Mouse (Mus musculus) left cerebral cortex, adult 8-10 months (tissue): ENCODE measurements around the gene Mrps2. TPM values are rescaled to one million over a fixed set of nuclear protein-coding genes. Genes with fewer than 3 reads are reported as not detected.
A peak's percentile ranks its signal among the peaks of the same experiment; 100 is the strongest.

Experiments
- DNase-seq, 2 experiments: peaks; one replicate each; pipeline ENCODE4 v3.0.0; 2022; ENCODE audit warnings: low spot score in 2 of 2
- total RNA-seq, 4 experiments: library from RNA; stranded (reverse); gene quantifications; 2 replicates each; pipeline ENCODE4 v1.2.4; 2022

The Mrps2 gene
- 10 to 100 TPM; 37.5 to 40.1 (median 38.5) TPM for total RNA-seq

DNA sequence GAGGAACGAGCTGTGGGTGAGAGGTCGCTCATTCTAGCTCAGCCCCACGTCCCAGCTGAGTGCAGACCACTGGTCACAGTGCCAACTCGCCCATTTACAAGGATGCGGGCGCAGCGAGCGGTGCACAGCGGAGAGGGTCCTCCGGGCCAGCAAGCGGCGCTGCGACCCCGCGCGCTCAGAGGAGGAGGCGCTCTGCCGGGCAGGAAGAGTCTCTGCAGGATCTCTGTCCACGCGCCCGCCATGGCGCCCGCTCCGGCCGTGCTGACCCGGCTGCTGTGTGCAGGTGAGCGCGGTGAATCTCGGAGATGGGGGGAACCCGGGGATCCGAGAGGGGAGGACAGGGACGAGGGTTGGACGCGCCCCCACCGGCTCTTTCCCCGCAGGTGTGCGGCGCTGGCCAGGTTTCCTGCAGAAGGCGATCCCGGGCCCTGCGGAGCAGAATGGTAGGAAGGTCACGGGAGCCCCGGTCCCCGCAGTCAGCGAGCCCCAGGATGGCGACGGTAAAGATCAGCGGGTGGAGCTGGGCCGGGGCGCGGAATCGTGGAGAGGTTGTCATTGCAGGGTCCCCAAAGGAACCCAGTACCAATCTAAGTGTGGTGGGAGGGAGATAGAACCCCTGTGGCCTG lies at the start of gene Mrps2:
Gene Mrps2 (plus strand): TSS at position 207 of the 626 bp plus-strand sequence.
- DNase-seq = peak; percentile 69 to 83

DNA sequence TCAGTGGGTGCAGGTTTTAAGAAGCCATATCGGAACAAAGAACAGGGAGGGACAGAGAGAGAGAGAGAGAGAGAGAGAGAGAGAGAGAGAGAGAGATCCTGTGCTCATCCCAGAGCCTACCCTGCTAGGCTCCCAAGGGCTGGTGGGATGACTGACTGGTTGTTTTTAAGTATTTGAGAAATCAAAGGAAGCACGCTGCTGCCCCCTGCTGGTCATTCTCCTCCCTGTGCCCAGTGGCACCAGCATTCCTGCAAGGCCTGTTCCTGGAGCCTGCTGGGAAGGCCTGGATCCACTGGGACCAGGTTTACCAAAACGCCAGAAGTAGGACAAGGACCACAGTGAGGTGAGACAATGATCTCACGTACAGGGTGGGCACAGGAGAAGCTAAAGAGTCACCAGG lies 48.0 kb upstream of the Mrps2 start:
- DNase-seq = peak; percentile 85 to 93

- no peak for DNase-seq
Measured at GRCm38 (mm10) chr2:28423167-28423566, 44.7 kb upstream of the Mrps2 start.

DNA sequence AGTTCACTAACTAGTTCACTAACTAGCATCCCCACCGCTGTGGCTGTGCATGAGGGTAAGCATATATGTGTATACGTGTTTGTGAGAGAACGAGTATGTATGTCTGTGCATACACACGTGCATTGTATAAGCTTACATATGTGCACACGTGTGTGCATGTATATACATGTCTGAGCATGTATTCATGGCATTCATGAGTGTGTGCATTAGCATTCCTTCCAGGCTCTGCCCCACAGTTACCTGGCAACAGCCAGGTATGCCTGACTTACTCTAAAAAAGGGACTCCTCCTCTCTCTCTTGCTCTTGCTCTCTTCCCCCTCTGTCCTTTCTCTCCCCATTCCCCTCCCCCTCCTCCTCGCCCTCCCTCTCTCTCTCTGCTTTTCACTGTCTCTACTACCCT lies 40.6 kb upstream of the Mrps2 start:
- DNase-seq = no peak

DNA sequence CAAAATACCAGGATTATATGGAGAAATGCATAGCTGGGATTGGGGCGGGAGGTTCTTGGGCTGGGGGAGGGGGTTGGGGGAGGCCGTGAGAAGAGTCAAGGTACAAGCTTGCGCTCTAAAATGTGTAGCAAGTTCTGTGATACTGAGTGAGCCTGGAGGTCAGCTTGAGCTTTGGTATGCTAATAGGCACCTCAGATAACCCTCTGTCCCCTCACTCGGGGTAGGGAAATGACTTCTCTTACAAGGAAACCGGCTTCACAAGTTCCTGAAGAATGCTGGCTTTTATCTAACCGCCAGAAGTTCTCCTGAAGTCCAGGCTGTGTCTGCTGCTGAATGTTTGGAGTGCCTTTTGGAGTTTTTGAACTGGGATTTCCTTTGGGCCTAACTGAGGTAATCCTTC lies 37.0 kb upstream of the Mrps2 start:
- no peak for DNase-seq

- no peak for DNase-seq
Measured at GRCm38 (mm10) chr2:28432811-28433210, 35.1 kb upstream of the Mrps2 start.

GRCm38 (mm10) chr2:28433512-28433911 lies 34.4 kb upstream of the Mrps2 start:
- DNase-seq = no peak

- no peak for DNase-seq
Measured at GRCm38 (mm10) chr2:28435401-28435800, 32.5 kb upstream of the Mrps2 start.

- DNase-seq = no peak
Measured at GRCm38 (mm10) chr2:28440842-28441241, 27.0 kb upstream of the Mrps2 start.

- no peak for DNase-seq
Measured at GRCm38 (mm10) chr2:28445082-28445481, 22.8 kb upstream of the Mrps2 start.

DNA sequence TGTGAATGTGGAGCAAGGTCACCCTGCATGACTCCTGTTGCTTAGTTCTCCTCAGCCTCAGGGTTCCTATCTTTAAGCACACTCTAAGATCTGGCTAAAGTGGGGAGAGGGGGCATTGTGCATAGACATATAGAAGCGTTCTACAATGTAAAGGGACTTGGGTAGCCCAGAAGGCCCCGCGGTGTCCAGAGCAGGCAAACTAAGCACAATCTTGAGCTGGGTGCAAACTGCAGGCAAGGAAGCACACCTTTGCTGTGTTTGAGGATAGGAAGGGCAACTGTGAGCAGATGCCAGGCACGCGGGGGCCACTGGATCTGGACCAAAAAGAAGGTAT lies 21.7 kb upstream of the Mrps2 start:
- no peak for DNase-seq

GRCm38 (mm10) chr2:28446515-28447314 lies 21.2 kb upstream of the Mrps2 start, which contains the start of gene Ppp1r26:
Gene Ppp1r26, plus strand, starts transcription at chr2:28446800.
- DNase-seq = peak; percentile 21 to 39

DNA sequence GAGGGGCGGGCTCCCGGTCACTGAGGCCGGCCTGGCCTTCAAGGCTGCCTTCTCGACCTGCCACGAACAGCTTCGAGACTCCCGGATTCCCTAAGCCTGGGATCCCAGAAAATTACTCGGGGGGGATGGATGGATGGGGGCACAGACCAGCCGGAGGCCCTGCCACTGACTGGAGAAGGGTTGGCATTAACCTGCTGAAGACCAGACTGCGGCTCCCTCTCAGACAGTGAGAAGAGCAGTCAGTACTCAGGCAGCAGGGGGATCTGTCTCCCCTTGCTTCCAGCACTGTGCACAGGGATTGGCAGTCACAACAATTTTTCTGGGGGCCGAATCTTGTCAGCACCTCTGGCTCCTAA lies 20.6 kb upstream of the Mrps2 start:
- no peak for DNase-seq

DNA sequence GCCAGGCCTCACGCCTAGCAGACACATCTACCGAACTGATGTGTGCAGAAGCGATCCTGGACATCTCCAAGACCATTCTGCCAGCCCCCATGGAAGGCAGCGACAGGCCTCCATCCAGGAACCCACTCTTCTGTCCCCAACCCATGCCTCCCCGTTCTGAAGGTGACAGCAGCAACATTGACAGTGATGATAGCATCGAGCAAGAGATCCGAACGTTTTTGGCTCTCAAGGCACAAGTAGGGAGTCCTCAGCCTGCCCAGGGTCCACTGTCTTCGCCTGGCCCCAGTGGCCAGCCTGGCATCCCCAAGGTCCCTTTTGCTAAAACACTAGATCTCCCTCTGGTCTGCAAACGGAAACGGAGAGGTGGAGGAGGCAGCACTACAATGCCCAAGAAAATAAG lies 16.2 kb upstream of the Mrps2 start:
- no peak for DNase-seq

DNA sequence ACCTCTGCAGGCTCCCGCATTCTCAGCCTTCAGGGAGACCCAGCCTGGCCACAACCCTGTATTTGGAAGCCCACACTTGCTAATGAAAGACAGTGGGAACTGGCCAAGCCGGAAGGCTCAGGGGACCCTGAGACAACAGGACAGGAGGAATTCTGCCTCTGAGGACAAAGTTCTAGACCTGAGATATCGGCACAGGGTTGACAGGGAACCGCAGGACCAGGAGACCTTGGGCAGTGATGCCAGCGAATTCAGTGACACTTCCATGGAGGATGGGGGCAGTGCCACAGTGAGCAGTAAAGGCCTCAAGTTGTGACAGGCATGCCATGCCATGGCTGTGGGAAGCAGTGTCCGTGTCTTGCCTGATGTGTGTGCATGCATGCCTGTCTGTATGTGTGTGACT lies 14.3 kb upstream of the Mrps2 start:
- DNase-seq = no peak

DNA sequence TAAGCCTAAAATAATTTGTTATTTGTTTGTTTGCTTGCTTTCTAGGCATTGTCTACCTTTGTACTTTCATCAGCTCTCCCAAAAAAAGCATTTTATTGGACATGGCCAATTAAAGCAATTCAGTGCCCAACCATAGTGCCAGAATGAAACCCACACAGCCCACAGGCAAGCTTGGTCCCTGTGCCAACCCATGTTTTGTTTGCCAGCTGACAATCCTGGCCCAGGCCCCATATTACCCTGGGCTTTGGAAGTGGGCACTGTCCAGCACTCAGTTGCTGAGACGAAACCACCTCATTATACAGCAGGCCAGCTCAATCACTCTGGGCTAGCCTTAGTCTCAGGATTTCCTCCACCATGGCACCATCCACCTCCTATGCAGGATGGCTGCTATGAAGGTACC lies 11.2 kb upstream of the Mrps2 start:
- no peak for DNase-seq

- peak; percentile 60 to 61 for DNase-seq
Measured at GRCm38 (mm10) chr2:28463919-28464318, 3.9 kb upstream of the Mrps2 start.

DNA sequence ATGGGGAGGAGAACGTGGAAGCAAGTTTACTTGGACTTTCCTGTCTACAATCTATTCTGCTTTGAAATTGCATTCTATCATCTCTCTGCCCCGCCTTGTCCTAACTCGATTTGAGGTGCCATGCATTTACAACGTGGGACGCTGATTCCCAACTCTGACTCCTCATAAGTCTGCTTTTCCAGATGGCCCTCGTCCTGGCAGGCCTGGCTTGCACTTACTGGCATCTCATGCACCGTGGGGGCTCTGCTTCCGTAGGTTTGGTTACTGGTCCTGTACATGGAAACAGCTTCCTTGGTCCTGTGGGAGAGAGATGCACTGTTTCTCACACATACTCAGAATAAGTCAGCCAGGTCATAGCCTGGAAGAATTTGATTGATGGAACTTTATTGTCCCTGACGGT lies 2.9 kb upstream of the Mrps2 start:
- DNase-seq = no peak

DNA sequence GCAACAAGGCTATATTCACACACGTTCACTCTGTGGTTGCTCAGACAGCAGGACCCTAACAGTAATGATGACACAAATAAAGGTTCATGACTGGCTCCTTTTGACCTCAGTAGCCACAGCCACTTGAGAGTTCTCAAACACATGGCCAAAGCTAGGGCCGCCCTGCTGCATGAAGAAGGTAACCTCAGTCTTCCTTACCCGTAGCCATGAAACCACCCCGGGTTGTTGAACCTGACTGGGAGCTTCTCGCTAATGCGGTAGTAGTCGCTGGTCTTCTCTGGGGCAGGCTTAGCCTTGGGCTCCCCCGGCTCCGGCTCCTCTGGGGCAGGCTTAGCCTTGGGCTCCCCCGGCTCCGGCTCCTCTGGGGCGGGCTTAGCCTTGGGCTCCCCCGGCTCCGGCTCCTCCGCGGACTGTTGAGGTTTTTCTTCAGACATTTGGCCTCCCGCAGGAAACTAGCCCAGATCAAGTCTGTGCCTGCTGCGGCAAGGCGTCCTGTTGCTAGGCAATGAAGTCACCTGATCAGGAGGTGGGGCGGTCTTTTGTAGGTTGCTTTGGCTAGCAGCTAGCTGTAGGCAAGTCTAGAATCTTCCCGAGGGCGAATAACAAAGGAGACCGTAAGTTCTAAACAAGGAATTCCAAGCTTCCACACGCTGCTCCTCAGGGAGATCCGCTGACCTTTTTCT lies 1.9 kb upstream of the Mrps2 start, which contains the start of gene 1700007K13Rik:
Gene 1700007K13Rik (minus strand): TSS at position 497 of the 683 bp plus-strand sequence.
- peak; percentile 37 to 77 for DNase-seq

DNA sequence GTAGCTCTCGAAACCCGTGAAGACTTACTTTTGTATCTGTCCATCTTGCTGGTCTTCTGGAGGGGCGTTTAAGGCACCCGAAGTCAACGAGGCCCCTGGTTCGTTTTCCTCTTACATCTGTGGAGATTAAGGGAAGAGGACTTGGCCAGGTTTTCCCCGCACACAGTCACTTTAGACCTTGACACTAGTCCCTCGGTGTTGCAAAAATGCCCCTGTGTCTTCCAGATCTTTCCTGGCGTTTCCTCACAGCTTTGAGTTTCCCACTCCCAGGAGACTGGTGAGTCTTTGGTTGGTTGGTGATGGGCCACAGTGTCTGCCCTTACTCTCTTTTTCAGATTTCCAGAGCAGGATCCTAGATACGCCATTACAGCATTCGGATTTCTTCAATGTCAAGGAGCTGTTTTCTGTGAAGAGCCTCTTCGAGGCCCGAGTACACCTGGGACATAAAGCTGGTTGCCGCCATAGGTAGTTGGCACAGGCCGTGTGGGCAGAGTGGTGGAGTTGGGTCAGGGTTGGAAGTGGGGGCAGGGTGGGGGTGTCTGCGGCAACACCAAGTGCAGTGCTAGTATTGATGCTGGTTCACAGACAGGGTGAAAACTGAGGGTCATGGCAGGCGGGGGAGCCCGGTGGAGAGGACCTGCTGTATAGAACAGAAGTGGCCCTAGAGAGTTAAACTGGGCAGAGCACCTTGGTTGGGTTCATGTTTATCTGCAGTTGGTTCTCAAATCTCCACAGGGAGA lies 790 bp downstream of the Mrps2 start:
- DNase-seq = no peak

DNA sequence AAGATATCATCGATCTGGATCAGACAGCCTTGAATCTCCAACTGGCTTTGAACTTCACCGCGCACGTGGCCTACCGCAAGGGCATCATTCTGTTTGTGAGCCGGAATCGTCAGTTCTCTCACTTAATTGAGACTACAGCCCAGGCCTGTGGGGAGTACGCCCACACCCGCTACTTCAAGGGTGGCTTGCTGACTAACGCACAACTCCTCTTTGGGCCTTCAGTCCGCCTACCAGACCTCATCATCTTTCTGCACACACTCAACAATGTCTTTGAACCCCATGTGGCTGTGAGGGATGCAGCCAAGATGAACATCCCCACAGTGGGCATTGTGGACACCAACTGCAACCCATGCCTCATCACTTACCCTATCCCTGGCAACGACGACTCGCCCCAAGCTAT lies 1.6 kb downstream of the Mrps2 start:
- DNase-seq = no peak

DNA sequence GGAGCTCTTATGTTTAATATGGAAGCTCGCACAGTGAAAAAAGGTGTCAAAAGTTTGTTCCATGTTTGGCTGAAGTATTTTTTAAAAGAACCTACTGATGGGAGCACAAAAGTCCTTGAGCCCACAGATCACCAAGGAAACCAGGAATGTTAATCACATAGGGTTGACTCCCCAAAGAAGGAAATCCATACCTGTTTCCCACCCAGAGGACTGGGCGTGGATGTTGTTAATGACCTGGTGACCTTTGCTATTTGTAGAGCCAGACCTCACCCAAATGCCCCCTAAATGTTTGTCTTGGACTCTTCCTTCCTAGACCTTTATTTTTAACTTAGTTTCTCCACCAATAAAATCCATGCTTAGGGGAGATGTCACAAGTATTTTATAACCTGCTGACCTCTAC lies 2.7 kb downstream of the Mrps2 start:
- DNase-seq = no peak
